ENCODE assay signal across 21 mouse cellular contexts in genomic region chr2:160017020-160017812, GRCm38 (mm10).
DNase-seq lines count a peak whose midpoint lies in the region; ATAC-seq lines count a peak whose summit lies in the region.
"Had no signal": no experiment of that assay in that cellular context is flagged by ENCODE, and none has a peak within 500 bp of the region (broad histone marks: within the 10 kb centered on the region; RNA-seq: fewer than 3 reads in every experiment).

No protein-coding gene starts in this region.

- H3K9me3 ChIP-seq in kidney, embryonic 16.5 days (ENCODE audit: low read length), result no peaks in the 10 kb centered on the region
- H3K9me3 ChIP-seq in embryonic facial prominence, embryonic 10.5 days, result no peaks in the 10 kb centered on the region
- H3K9me3 ChIP-seq: embryonic facial prominence, embryonic 12.5 days had no signal

- no peak overlapping the region for H3K4me2 ChIP-seq in kidney, embryonic 16.5 days (replicated peaks; ENCODE audit: low read depth, low read length)
- H3K4me2 ChIP-seq: embryonic facial prominence, embryonic 12.5 days; liver, embryonic 11.5 days had no signal

- H3K27me3 ChIP-seq in kidney, embryonic 16.5 days (ENCODE audit: insufficient read depth, low read length), result no peaks in the 10 kb centered on the region
- H3K27me3 ChIP-seq in embryonic facial prominence, embryonic 10.5 days (replicated peaks; ENCODE audit: low read depth, poor library complexity, severe bottlenecking), result no peaks in the 10 kb centered on the region
- H3K27me3 ChIP-seq: embryonic facial prominence, embryonic 12.5 days; megakaryocyte, embryonic 14.5 days had no signal

- H3K27ac ChIP-seq in kidney, embryonic 16.5 days (ENCODE audit: low read length), result no peak overlapping the region
- H3K27ac ChIP-seq in embryonic facial prominence, embryonic 10.5 days (replicated peaks), result no peak overlapping the region
- H3K27ac ChIP-seq: embryonic facial prominence, embryonic 12.5 days; heart, adult 2 months; layer of hippocampus, adult 2 months had no signal

- no peaks in the 10 kb centered on the region for H3K36me3 ChIP-seq in kidney, embryonic 16.5 days (ENCODE audit: insufficient read depth, low read length)
- no peaks in the 10 kb centered on the region for H3K36me3 ChIP-seq in embryonic facial prominence, embryonic 10.5 days (replicated peaks)
- H3K36me3 ChIP-seq: embryonic facial prominence, embryonic 12.5 days; G1E had no signal

- WGBS in kidney, embryonic 16.5 days, result 27% methylated on average over 5 of the region's 5 CpGs
- 80% methylated on average over 5 of the region's 5 CpGs for WGBS in embryonic facial prominence, embryonic 10.5 days

- ATAC-seq in kidney, embryonic 16.5 days (ENCODE audit: low FRiP score, low TSS enrichment), result peak; percentile 84; the same call in 1 of the 2 replicates
- ATAC-seq: forebrain, embryonic 14.5 days had no signal

- H3K4me1 ChIP-seq in kidney, embryonic 16.5 days (ENCODE audit: insufficient read depth, low read length), result peaks cover 16% of the 10 kb centered on the region
- peaks cover 16% of the 10 kb centered on the region for H3K4me1 ChIP-seq in embryonic facial prominence, embryonic 10.5 days
- H3K4me1 ChIP-seq: megakaryocyte, embryonic 14.5 days had no signal

- H3K9ac ChIP-seq in kidney, embryonic 16.5 days (replicated peaks; ENCODE audit: low read length), result no peak overlapping the region
- H3K9ac ChIP-seq: embryonic facial prominence, embryonic 12.5 days had no signal

- peak; percentile 23 for DNase-seq in adrenal gland, postnatal 14 days
- DNase-seq in adrenal gland, adult 8-10 months, result no peak
- DNase-seq in kidney, adult 18-20 months, result no peak
- DNase-seq in embryo, embryonic 10.5 days (ENCODE audit: low spot score), result peak; percentile 44
- DNase-seq in mesoderm, embryonic 11.5 days (ENCODE audit: low read depth, low spot score), result peak; percentile 79
- no peak for DNase-seq in spleen, adult 12 weeks (ENCODE audit: low spot score)
- DNase-seq in embryonic facial prominence, embryonic 10.5 days (ENCODE audit: low spot score), result no peak
- DNase-seq: cerebellum, postnatal 10 days; gastrocnemius, postnatal 25 days; heart, adult 2 months; kidney, postnatal 10 days; lung, adult 2 months; thymus, postnatal 36 days had no signal

- no peak overlapping the region for H3K4me3 ChIP-seq in kidney, embryonic 16.5 days (ENCODE audit: low read length)
- no peak overlapping the region for H3K4me3 ChIP-seq in embryonic facial prominence, embryonic 10.5 days
- H3K4me3 ChIP-seq: embryonic facial prominence, embryonic 12.5 days; erythroblast, embryonic 14.5 days; heart, adult 2 months; layer of hippocampus, adult 2 months; megakaryocyte, embryonic 14.5 days had no signal

Comparison
In these comparisons a context has a peak if more than half of its experiments do, and no peak if none do; other contexts are left out.
1. DNase-seq: peak in adrenal gland, postnatal 14 days (single experiment), embryo, embryonic 10.5 days (single experiment) and mesoderm, embryonic 11.5 days (single experiment); none in adrenal gland, adult 8-10 months (single experiment), kidney, adult 18-20 months (single experiment), spleen, adult 12 weeks (single experiment) and embryonic facial prominence, embryonic 10.5 days (single experiment).